Mouse (Mus musculus): ENCODE measurements around the gene Tnfrsf22.

DNA sequence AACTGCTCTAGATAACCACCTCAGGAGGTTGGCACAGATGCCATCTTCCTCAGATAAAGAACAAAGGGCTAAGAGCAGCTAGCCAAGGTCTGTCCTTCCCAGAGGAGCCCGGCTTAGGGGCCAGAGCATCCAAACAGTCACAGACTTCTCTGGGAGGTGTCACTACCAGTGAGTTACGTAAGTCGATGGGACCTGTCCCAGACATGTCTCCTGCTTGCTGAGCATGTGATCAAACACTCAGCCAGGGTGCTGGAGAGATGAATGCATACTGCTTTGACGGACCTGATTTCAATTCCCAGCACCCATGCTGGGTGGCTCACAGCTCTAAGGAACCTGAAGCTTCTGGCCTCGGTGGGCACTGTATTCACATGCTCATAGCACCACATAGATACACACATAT lies 61.9 kb downstream of the Tnfrsf22 start:
- TF ChIP-seq POLR2A (IDR thresholded peaks at IDR 0.05; ENCODE audit: borderline replicate concordance, control insufficient read depth, low read depth, low read length): no peak
- no peak for TF ChIP-seq CTCF (IDR thresholded peaks at IDR 0.05; ENCODE audit: control insufficient read depth, insufficient read depth, low read length)

All from bone marrow, adult 2 months (tissue).